Mouse (Mus musculus): Measurements from ENCODE around the gene Ociad2. TPM values are rescaled to one million over a fixed set of nuclear protein-coding genes. Genes with fewer than 3 reads are reported as not detected.

The Ociad2 gene
- polyA plus RNA-seq, 1 experiment from 2014 or later: 7.4 TPM

GRCm38 (mm10) chr5:73360240-73360639, 19.4 kb upstream of the Ociad2 start:
- ATAC-seq (ENCODE audit: low read depth): no peak
- H3K4me2 ChIP-seq (ENCODE audit: low read depth, low read length): peak overlapping the region; percentile 12
- no peak overlapping the region for H3K27ac ChIP-seq (ENCODE audit: low read length)
- WGBS (ENCODE audit: insufficient replicate concordance): 36% methylated on average over 12 of the region's 12 CpGs
- H3K4me1 ChIP-seq (ENCODE audit: control insufficient read depth, low read depth, low read length): peaks cover 38% of the 10 kb centered on the region
- H3K36me3 ChIP-seq (ENCODE audit: control insufficient read depth, insufficient read depth): no peaks in the 10 kb centered on the region
- H3K9ac ChIP-seq (ENCODE audit: low read depth, low read length): no peak overlapping the region
- H3K9me3 ChIP-seq (replicated peaks; ENCODE audit: control insufficient read depth, low read length): no peaks in the 10 kb centered on the region
- no peak overlapping the region for H3K4me3 ChIP-seq (ENCODE audit: low read depth, low read length)
- H3K27me3 ChIP-seq (ENCODE audit: control insufficient read depth, insufficient read depth, low read depth, low read length): peaks cover 2% of the 10 kb centered on the region

GRCm38 (mm10) chr5:73359752-73360141, 18.9 kb upstream of the Ociad2 start:
- Histone ChIP-seq H3K27ac (ENCODE audit: low read length) (no peak overlapping the region), H3K27me3 (ENCODE audit: control insufficient read depth, insufficient read depth, low read depth, low read length) (peaks cover 2% of the 10 kb centered on the region), H3K4me2 (ENCODE audit: low read depth, low read length) (peak overlapping the region; percentile 12; the same call in 1 of the 2 replicates), H3K4me3 (ENCODE audit: low read depth, low read length) (no peak overlapping the region), H3K36me3 (ENCODE audit: control insufficient read depth, insufficient read depth) (no peaks in the 10 kb centered on the region), H3K4me1 (ENCODE audit: control insufficient read depth, low read depth, low read length) (peaks cover 40% of the 10 kb centered on the region), H3K9me3 (replicated peaks; ENCODE audit: control insufficient read depth, low read length) (no peaks in the 10 kb centered on the region), H3K9ac (ENCODE audit: low read depth, low read length) (no peak overlapping the region)
- no peak for ATAC-seq (ENCODE audit: low read depth)
- WGBS (ENCODE audit: insufficient replicate concordance): 34% methylated on average over 12 of the region's 12 CpGs

GRCm38 (mm10) chr5:73359134-73359751, 18.4 kb upstream of the Ociad2 start:
- Histone ChIP-seq H3K9me3 (replicated peaks; ENCODE audit: control insufficient read depth, low read length) (no peaks in the 10 kb centered on the region), H3K4me1 (ENCODE audit: control insufficient read depth, low read depth, low read length) (peaks cover 40% of the 10 kb centered on the region), H3K27me3 (ENCODE audit: control insufficient read depth, insufficient read depth, low read depth, low read length) (peaks cover 2% of the 10 kb centered on the region), H3K36me3 (ENCODE audit: control insufficient read depth, insufficient read depth) (no peaks in the 10 kb centered on the region), H3K27ac (ENCODE audit: low read length) (no peak overlapping the region), H3K9ac (ENCODE audit: low read depth, low read length) (no peak overlapping the region), H3K4me3 (ENCODE audit: low read depth, low read length) (no peak overlapping the region), H3K4me2 (ENCODE audit: low read depth, low read length) (peak overlapping the region; percentile 12; the same call in 1 of the 2 replicates)
- WGBS (ENCODE audit: insufficient replicate concordance): 61% methylated on average over 6 of the region's 6 CpGs
- ATAC-seq (ENCODE audit: low read depth): no peak

- H3K27ac ChIP-seq (ENCODE audit: low read length): peak overlapping the region; percentile 38
- peaks cover 45% of the 10 kb centered on the region for H3K4me1 ChIP-seq (ENCODE audit: control insufficient read depth, low read depth, low read length)
- no peak overlapping the region for H3K9ac ChIP-seq (ENCODE audit: low read depth, low read length)
Observed at GRCm38 (mm10) chr5:73355393-73355792, 14.6 kb upstream of the Ociad2 start.

GRCm38 (mm10) chr5:73353978-73354377, 13.2 kb upstream of the Ociad2 start:
- Histone ChIP-seq H3K4me3 (ENCODE audit: low read depth, low read length) (no peak overlapping the region), H3K4me2 (ENCODE audit: low read depth, low read length) (0 out of 2 replicates have a peak overlapping the region, but pooled peaks have one; percentile 7), H3K27me3 (ENCODE audit: control insufficient read depth, insufficient read depth, low read depth, low read length) (peaks cover 2% of the 10 kb centered on the region), H3K4me1 (ENCODE audit: control insufficient read depth, low read depth, low read length) (peaks cover 37% of the 10 kb centered on the region), H3K27ac (ENCODE audit: low read length) (0 out of 2 replicates have a peak overlapping the region, but pooled peaks have one; percentile 33), H3K9me3 (replicated peaks; ENCODE audit: control insufficient read depth, low read length) (no peaks in the 10 kb centered on the region), H3K36me3 (ENCODE audit: control insufficient read depth, insufficient read depth) (no peaks in the 10 kb centered on the region), H3K9ac (ENCODE audit: low read depth, low read length) (0 out of 2 replicates have a peak overlapping the region, but pooled peaks have one; percentile 1)
- ATAC-seq (ENCODE audit: low read depth): peak; percentile 66
- WGBS (ENCODE audit: insufficient replicate concordance): 24% methylated on average over 3 of the region's 3 CpGs

More at GRCm38 (mm10) chr5:73355393-73355792, 14.6 kb upstream of the Ociad2 start:
- H3K4me2 ChIP-seq (ENCODE audit: low read depth, low read length): no peak overlapping the region
- H3K36me3 ChIP-seq (ENCODE audit: control insufficient read depth, insufficient read depth): no peaks in the 10 kb centered on the region
- 17% methylated on average over 5 of the region's 5 CpGs for WGBS (ENCODE audit: insufficient replicate concordance)
- H3K9me3 ChIP-seq (replicated peaks; ENCODE audit: control insufficient read depth, low read length): no peaks in the 10 kb centered on the region
- peaks cover 2% of the 10 kb centered on the region for H3K27me3 ChIP-seq (ENCODE audit: control insufficient read depth, insufficient read depth, low read depth, low read length)
- H3K4me3 ChIP-seq (ENCODE audit: low read depth, low read length): no peak overlapping the region
- peak; percentile 88 for ATAC-seq (ENCODE audit: low read depth)

GRCm38 (mm10) chr5:73353519-73353918, 12.7 kb upstream of the Ociad2 start:
- H3K4me3 ChIP-seq (ENCODE audit: low read depth, low read length): no peak overlapping the region
- H3K27me3 ChIP-seq (ENCODE audit: control insufficient read depth, insufficient read depth, low read depth, low read length): no peaks in the 10 kb centered on the region; the same call in 1 of the 2 replicates
- no peaks in the 10 kb centered on the region for H3K9me3 ChIP-seq (replicated peaks; ENCODE audit: control insufficient read depth, low read length)
- H3K9ac ChIP-seq (ENCODE audit: low read depth, low read length): no peak overlapping the region
- H3K4me2 ChIP-seq (ENCODE audit: low read depth, low read length): 0 out of 2 replicates have a peak overlapping the region, but pooled peaks have one; percentile 7
- no peak for ATAC-seq (ENCODE audit: low read depth)
- no peaks in the 10 kb centered on the region for H3K36me3 ChIP-seq (ENCODE audit: control insufficient read depth, insufficient read depth)
- H3K4me1 ChIP-seq (ENCODE audit: control insufficient read depth, low read depth, low read length): peaks cover 39% of the 10 kb centered on the region
- 73% methylated on average over 7 of the region's 7 CpGs for WGBS (ENCODE audit: insufficient replicate concordance)
- no peak overlapping the region for H3K27ac ChIP-seq (ENCODE audit: low read length)

GRCm38 (mm10) chr5:73351796-73352195, 11.0 kb upstream of the Ociad2 start:
- no peak overlapping the region for H3K9ac ChIP-seq (ENCODE audit: low read depth, low read length)

GRCm38 (mm10) chr5:73349514-73349913, 8.7 kb upstream of the Ociad2 start:
- Histone ChIP-seq H3K27me3 (ENCODE audit: control insufficient read depth, insufficient read depth, low read depth, low read length) (peaks cover 5% of the 10 kb centered on the region), H3K27ac (ENCODE audit: low read length) (no peak overlapping the region), H3K4me1 (ENCODE audit: control insufficient read depth, low read depth, low read length) (peaks cover 26% of the 10 kb centered on the region), H3K4me3 (ENCODE audit: low read depth, low read length) (no peak overlapping the region), H3K9ac (ENCODE audit: low read depth, low read length) (no peak overlapping the region), H3K4me2 (ENCODE audit: low read depth, low read length) (no peak overlapping the region), H3K9me3 (replicated peaks; ENCODE audit: control insufficient read depth, low read length) (no peaks in the 10 kb centered on the region), H3K36me3 (ENCODE audit: control insufficient read depth, insufficient read depth) (no peaks in the 10 kb centered on the region)
- no peak for ATAC-seq (ENCODE audit: low read depth)
- WGBS (ENCODE audit: insufficient replicate concordance): 63% methylated on average over 5 of the region's 5 CpGs

More at GRCm38 (mm10) chr5:73351796-73352195, 11.0 kb upstream of the Ociad2 start:
- Histone ChIP-seq H3K9me3 (replicated peaks; ENCODE audit: control insufficient read depth, low read length) (no peaks in the 10 kb centered on the region), H3K36me3 (ENCODE audit: control insufficient read depth, insufficient read depth) (no peaks in the 10 kb centered on the region), H3K4me2 (ENCODE audit: low read depth, low read length) (no peak overlapping the region), H3K27ac (ENCODE audit: low read length) (no peak overlapping the region), H3K27me3 (ENCODE audit: control insufficient read depth, insufficient read depth, low read depth, low read length) (no peaks in the 10 kb centered on the region; the same call in 1 of the 2 replicates), H3K4me3 (ENCODE audit: low read depth, low read length) (no peak overlapping the region), H3K4me1 (ENCODE audit: control insufficient read depth, low read depth, low read length) (peaks cover 39% of the 10 kb centered on the region)
- 83% methylated on average over 1 of the region's 1 CpGs for WGBS (ENCODE audit: insufficient replicate concordance)
- no peak for ATAC-seq (ENCODE audit: low read depth)

GRCm38 (mm10) chr5:73345254-73345653, 4.4 kb upstream of the Ociad2 start:
- 73% methylated on average over 4 of the region's 4 CpGs for WGBS (ENCODE audit: insufficient replicate concordance)
- Histone ChIP-seq H3K4me1 (ENCODE audit: control insufficient read depth, low read depth, low read length) (peaks cover 7% of the 10 kb centered on the region), H3K9me3 (replicated peaks; ENCODE audit: control insufficient read depth, low read length) (no peaks in the 10 kb centered on the region), H3K4me2 (ENCODE audit: low read depth, low read length) (no peak overlapping the region), H3K27ac (ENCODE audit: low read length) (no peak overlapping the region), H3K4me3 (ENCODE audit: low read depth, low read length) (no peak overlapping the region), H3K9ac (ENCODE audit: low read depth, low read length) (no peak overlapping the region), H3K36me3 (ENCODE audit: control insufficient read depth, insufficient read depth) (no peaks in the 10 kb centered on the region), H3K27me3 (ENCODE audit: control insufficient read depth, insufficient read depth, low read depth, low read length) (peaks cover 12% of the 10 kb centered on the region)
- no peak for ATAC-seq (ENCODE audit: low read depth)
